Mouse (Mus musculus) spleen, postnatal 14 days (tissue): Measurements from ENCODE around the gene Iars2.
A peak's percentile ranks its signal among the peaks of the same experiment; 100 is the strongest.

ENCODE experiments used
- DNase-seq, 2 experiments: peaks; one replicate each; pipeline ENCODE4 v3.0.0; 2021 to 2022; ENCODE audit warnings: low spot score in 2 of 2

Iars2 gene

DNA sequence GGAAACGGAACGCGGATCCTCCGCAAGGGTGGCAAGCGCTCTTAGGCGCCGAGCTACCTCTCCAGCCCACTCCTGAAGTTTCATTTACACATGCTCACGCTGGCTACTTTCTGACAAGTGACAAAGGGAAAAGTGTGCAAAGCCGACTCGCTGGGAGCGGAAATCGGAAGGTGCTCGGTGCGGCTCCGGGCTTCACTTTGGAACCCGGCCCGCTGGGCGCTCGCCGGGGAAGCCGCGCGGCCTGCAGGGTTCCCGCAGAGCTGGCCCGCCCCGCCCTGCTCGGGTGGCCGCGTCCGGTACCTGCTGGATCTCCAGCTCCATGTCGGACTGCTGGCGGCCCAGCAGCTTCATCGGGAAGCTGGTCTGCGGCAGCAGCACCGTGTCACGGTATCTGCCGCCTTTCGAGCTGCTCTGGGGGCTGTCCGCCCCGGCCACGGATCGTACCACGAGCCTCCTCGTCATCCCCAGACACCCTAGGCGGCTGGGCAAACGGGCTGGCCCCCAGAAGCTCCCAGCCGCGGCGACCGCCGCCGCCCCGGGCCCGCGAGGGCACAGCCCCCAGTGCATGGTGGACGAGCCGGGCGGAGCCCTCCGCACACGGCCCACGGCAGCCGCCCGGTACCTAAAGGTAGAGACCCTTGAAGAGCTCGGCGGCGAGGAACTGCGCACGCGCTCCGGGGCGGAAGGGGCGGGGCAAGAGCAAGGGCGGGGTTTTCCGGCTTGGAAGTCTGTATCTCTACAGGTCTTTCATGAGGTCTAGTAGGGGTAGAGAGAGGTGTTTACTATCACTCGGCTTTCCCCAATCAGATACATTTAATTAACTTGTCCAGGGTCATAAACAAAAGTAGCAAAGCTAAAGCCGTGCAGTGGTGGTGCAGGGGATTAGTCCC lies at the start of gene Iars2:
TSS of gene Iars2 (minus strand) at position 676 of the 890 bp plus-strand sequence.
- DNase-seq, result peak; percentile 90

DNA sequence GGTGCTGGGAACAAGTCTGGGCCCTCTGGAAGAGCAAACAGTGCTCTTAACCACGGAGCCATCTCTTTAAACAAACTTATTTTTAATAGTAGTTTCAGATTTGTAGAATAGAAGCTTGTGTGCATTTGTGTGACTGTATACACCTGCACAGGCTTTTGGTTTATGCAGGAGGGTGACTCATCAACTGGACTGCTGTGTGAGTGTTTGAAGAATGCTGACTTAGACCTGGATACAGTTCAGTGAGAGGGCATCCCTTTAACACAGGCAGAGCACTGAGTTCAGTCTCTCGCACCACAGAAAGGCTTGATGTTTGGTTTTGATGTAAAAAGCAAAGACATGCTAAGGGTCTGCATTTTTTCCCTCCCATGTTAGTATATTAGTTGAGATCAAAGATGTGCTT lies 48.2 kb upstream of the Iars2 start:
- DNase-seq, result no peak

- no peak for DNase-seq
These were observed 47.2 kb upstream of the Iars2 start for GRCm38 (mm10) chr1:185376390-185376789.

GRCm38 (mm10) chr1:185369979-185370378 lies 40.8 kb upstream of the Iars2 start:
- no peak for DNase-seq

DNA sequence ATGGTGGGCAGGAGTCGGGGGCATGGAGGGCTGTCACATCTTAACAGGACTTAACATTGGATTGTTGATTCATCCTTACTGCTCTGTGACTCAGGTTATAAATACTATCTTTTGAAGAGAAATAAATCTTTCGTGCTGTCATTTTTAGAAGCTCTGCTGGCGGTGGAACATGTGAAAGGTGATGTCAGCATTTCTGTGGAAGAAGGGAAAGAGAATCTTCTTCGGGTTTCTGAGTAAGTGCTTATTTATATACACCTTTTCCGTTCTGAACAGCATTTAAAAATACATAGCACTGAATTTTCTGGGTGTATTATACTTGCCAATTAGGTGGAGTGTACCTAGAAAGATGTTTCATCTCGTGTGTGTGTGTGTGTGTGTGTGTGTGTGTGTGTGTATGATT lies 38.2 kb upstream of the Iars2 start:
- no peak for DNase-seq

DNA sequence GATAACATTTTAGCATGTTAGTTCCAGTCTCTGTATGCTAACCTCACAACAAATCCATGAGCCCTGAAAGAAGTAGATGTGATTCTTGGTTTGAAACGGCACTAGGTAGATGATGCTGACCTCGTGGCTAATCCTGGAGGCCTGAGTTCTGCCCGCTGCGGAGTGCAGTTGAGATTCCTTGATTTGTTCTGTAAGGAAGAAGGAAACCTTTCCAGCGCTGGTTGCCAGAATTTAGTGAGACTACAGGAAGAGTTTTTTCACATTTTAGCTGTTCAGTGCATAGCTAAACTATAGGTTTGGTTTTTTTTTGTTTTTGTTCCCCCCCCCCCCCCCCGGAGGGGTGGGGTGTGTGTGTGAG lies 35.0 kb upstream of the Iars2 start:
- no peak for DNase-seq

DNA sequence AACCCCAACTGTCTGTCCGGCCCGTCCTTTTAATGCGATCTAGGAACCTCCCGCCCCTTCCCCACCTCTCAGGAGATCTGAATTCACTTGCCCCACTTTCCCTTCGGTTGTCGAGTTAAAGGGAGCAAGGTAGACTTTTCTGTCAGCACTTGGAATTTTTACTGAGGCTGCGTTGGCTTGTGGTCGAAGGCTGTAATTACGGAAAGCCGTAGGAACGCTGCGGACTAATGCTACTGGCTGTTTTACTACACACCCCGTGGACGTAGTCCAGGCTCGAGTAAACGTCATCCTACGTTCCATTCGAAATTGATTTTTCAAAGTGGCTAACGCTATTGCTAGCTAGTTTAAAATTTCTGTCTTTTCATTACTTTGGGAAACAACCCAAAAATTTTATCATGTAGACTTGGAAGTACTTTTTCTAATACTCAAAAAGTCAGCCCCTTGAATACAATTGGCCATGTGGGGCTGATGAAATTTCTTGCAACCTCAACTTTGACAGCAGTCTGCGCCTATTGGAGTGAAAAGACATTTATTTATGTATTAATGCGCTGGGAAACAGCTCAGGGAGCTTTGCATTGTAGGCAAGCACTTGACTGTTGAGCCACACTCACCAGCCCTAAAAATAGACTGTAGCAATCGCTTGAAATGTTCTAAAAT lies 34.5 kb upstream of the Iars2 start:
- peak in 1 of 2 experiments; percentile 7 for DNase-seq

GRCm38 (mm10) chr1:185362677-185363520 lies 33.7 kb upstream of the Iars2 start, which contains the start of gene Eprs:
Gene Eprs, plus strand, starts transcription at chr1:185363044.
- DNase-seq, result peak; percentile 97 to 99

DNA sequence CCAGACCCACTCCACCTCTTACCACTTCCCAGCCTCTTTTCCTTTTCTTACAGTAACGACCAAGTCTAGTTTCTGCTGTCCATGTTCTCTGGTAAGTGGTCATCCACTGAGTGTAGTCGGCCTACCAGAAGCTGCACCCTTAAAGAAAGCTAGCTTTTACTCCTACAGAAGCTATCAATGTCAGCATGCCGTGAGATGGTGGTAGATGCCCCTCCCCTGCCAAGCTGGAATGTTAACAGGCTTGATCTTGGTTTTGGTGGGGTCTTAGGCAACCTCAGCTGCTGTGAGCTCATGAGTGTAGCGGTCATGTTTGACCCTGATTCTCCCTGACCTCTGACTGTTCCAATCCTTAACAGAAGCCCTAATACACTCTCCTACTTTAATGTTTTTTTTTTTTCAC lies 29.0 kb upstream of the Iars2 start:
- no peak for DNase-seq

DNA sequence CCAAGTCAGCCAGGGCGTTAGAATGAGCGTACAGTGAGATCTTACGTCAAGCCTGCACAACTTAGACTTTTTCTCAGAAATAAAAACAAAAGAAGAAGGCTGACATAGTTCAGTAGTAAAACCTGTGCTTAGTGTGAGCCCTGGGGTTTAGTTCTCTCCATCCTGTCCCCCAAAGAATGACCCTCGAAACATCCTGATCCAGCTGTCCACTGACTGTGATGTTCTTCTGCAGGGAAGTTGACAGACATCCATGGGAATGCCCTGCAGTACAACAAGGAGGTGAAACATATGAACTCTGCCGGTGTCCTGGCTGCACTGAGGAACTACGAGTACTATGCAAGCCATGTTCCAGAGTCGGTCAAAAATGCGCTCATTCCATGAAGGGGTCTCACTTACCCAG lies 27.1 kb upstream of the Iars2 start:
- DNase-seq, result no peak

- no peak for DNase-seq
These were observed 25.5 kb upstream of the Iars2 start for GRCm38 (mm10) chr1:185354731-185355130.

DNA sequence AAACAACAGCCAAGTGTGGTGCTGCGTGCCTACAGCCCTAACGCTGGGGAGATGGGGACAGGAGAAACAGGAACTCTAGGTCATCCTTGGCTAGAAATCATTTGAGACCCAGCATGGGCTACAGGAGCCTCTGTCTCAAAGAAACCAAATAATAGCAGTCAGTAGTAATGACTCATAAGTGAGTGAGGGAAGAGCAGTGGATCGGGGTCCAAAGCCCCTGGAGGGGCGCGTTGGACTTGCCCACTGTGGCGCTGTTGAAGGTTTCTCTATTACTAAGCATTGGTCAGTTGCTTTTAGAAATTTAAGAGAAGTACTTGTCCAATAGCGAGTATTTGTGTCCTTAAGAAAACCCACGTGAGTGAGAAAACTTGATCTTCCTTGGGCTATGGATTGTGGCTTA lies 24.2 kb upstream of the Iars2 start:
- DNase-seq, result no peak

GRCm38 (mm10) chr1:185352151-185352550 lies 23.0 kb upstream of the Iars2 start:
- DNase-seq, result no peak

- no peak for DNase-seq
These were observed 21.4 kb upstream of the Iars2 start for GRCm38 (mm10) chr1:185350611-185351010.

DNA sequence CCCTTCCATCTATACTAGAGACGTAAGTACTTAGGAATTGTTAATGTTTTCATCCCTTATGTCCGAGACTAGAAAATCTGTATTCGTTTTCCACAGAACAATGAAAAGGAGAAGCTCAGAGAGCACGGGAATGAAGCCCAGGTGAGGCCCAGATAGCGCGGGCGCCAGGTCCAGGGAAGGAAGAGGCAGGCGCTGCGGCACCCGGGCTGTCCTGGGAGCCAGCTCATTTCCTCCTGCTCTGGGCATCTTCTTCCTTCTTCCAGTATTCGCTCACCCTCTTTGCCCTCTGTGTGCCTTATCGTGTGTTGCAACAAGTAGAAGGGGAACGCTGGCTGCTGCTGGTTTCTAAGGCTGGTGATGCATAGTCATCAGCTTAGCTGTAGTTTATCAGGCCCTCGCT lies 20.5 kb upstream of the Iars2 start:
- no peak for DNase-seq

- DNase-seq, result no peak
These were observed 17.0 kb upstream of the Iars2 start for GRCm38 (mm10) chr1:185346188-185346587.

- no peak for DNase-seq
These were observed 14.2 kb upstream of the Iars2 start for GRCm38 (mm10) chr1:185343422-185343821.

GRCm38 (mm10) chr1:185342441-185342840 lies 13.2 kb upstream of the Iars2 start:
- no peak for DNase-seq

DNA sequence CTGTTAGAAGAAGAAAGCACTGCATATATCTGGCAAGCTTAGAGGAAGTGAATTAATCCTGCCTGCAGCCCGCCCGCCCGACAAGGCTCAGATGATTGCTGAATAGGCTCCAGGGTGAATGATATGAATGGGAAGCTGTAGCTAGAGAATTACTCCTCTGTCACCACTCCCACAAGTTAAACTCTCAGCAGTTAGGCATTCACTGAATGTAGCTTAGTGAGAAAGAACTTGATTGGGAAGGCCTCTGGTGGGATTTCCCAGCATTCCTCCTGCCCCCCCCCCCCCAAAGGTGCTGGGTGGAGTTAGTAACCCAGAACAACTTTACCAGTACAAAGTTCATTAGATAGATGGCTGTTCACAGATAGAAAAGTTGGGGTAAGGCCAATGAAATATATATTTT lies 7.3 kb upstream of the Iars2 start:
- DNase-seq, result no peak

- no peak for DNase-seq
These were observed 6.1 kb upstream of the Iars2 start for GRCm38 (mm10) chr1:185335231-185335765.

GRCm38 (mm10) chr1:185334136-185334535 lies 4.9 kb upstream of the Iars2 start:
- no peak for DNase-seq

DNA sequence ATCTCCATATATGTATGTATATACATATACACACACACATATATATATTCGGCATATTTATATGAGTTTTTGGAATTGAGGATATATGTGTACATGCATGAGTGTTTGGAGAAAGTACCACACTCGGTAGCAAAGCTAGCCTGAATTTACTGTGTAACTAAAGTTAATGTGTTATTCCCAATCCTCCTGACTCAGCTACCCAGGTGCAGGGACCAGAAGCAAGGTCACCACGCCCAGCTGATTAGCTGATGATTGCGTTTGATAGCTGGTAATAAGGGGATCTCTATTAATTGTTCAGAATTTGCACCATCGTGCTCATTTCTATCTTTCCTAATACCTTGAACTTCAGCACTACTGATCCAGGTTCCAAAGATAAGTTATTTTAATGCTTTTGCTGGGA lies 4.5 kb upstream of the Iars2 start:
- DNase-seq, result no peak
